Mouse (Mus musculus) adrenal gland, postnatal 25 days (tissue): ENCODE measurements at regions not wholly inside any gene's neighbourhood (a gene's known extent, or its start where the extent isn't known, plus 50 kb on each side); places are given as distances from the start of the nearest gene placed in this dataset.

Experiments
- DNase-seq: peaks from one replicate; pipeline ENCODE4 v3.0.0; 2021; ENCODE audit warnings: mixed read lengths

GRCm38 (mm10) chr8:26848098-26848772, 128.9 kb upstream of the Zfp703 start:
- no peak for DNase-seq

DNA sequence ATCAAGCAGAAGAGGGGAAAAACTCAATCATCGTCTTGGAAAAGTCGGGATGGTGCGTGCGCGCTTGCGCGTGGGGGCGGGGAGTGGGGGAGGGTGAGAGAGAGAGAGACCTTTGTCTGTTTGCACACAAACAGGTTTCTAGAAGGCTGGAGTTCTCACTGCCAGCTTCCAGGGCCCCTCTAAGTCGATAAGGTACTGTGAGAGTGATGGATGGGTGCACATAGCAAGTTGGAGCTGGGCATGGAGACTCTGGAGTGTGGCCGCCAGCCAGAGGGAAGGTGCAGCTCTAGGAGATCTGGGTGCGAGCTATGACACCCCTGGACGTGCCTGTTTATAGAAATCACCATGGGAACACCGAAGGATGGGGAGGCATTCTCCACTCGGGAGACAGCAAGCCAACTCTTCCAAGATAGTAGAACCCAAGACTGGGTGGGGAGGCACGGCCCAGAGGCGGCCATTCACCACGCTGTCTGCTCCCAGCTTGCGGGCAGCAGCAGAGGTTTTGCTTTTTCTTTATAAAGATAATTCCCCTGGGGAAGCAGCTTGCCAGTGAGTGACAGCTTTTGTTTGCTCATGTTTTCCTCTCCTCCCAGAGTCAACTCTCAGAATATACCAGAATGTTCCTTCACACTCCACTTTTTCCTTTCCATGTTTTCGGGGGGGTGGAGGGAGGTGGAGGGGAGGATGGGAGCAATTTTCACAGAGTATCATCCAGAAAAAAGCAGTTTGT, 128.0 kb upstream of the Zfp703 start:
- DNase-seq: no peak

DNA sequence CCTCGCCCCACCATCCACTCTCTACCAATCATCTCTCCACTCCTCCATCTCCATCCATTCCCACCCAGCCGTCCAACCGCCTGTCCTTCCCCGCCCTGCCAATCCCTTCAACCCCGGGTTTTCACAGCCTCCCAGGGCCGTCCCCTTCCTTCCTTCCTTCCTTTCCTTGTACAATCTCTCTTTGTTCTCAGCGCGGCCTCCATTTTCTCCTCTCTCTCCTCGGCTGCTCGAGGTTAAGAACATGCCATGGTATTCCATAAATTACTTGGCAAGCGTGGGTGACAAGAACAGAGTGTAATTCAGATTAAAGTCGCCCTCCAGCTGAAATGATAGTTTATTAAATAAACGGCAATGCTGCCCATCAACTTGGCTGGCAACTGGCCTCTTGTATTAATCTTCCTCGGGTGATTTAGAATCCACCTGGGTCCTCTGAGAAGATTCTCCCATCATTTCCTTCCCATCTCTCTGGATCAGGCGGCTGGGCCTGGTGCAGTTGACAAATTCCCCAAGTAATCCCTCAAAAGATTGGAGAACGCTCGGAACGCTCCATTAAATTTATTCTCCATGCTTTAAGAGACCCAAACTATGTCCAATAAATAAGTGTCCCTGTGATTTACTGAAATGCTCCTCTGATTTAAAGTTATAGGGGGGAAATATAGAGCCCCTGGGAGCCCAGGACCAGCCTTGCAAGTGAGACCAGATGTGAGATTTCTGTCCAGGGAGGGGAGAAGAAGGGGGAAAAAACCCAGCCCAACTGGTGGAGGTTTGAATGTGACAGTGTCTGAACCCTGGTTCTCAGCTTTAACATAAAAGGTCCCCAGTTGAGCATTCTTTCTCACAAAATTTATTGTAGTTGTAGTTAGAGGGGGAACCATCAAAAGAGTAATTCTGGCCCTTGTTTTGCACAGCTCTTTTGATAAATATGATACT, 125.0 kb upstream of the Zfp703 start:
- DNase-seq: no peak

- no peak for DNase-seq
Measured at GRCm38 (mm10) chr8:26852921-26853320, 124.2 kb upstream of the Zfp703 start.

DNA sequence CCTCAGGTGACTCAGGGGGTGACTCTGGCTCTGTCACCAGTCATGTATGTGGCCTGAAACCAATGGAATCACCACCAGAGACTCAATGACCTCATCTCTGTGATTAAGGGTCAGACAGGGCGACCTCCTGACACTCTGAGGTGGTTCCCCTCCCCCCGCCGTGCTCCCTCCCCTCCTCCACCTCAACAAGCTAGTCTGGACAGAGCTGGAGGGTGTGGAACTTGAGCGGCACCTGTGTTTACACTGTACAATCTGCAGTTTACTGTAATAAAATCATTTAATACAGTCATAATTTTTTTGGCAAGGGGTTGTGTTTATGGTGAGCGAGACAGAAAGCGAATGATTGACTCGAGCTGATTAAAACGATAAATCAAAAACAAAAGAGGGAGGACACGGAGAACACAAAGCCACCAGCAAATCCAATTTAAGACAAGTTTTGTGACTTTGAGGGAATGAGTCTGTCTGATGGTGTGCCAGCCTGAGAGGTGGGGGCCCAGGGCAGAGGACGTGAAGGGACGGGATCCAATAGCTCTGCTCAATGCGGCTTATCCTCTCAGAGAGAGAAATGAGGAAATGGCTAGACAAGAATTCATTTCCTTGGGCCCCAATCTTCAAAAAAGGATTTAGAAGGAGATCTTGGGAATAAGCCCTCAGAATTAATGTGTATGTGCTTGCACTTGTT, 122.4 kb upstream of the Zfp703 start:
- DNase-seq: no peak

GRCm38 (mm10) chr8:26855256-26855655, 121.9 kb upstream of the Zfp703 start:
- DNase-seq: no peak

DNA sequence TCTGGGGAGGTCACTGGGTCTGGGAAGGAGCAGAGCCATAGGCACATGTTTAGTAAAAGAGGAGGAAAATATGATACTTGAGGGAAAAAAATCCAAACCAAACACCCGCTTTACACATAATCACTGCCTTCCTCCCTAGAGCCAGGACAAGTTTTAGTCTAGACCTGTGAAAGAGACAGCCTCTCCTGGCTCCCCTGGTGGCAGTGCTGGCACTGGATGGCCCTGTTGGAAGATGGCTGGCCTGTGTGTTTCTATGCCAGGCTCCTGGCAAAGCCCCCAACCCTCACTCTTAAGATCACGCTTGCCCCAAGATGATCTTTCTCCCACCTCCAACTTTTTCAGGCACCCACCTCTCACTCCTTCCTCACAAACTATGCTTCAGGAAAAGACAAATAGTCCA, 112.6 kb upstream of the Zfp703 start:
- no peak for DNase-seq

DNA sequence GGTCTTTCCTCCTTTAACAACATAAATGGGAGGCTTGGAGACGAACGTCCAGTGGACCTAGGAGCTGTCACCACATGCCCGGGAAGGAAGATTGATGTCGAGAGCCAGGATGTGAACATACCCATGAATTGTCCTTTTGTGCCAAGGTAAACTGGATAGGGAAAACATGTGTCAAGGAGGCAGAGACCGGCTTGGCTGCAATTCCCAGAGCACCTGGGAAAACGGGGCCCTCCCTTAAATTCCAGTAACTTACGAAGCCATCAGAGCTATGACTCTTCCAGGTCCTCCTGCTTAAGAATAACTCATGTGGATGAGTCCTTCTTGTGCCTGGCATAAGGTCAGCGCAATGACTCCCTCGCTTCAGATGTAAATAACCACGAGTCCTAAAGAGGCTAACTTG, 112.2 kb upstream of the Zfp703 start:
- DNase-seq: no peak

GRCm38 (mm10) chr8:26868101-26868848, 108.8 kb upstream of the Zfp703 start:
- no peak for DNase-seq

DNA sequence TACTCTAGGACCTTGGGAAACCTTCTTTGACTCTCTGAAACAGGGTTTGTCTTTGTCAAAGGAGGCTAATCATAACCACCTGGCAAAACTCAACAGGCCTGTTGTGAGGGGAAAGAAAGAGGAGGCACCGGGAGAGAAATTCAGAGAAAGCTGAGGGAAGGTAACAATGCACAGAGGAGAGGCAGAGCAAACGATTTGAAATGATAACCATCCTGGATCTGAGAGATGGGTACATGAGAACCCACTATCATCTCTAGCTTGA, 108.3 kb upstream of the Zfp703 start:
- DNase-seq: no peak

GRCm38 (mm10) chr8:26871838-26872237, 105.3 kb upstream of the Zfp703 start:
- no peak for DNase-seq

DNA sequence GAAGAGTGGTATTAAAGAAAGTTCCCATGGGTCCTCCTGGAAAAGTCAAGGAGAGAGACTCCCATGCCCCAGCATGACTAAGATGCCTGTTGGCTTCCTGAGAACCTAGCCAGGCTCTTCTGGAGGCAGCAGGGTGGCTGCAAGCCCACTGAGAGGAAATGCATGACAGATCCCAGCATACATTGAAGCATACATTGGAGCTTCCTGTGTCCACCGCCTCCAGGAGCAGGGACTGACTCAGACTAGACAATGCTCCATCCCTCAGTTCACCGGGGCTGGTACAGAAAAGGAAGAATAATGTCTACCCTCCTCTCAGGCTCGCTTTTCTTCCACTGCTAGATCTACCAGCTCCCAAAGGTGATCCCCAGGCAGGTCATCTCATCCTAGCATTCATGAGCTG, 104.7 kb upstream of the Zfp703 start:
- DNase-seq: no peak

GRCm38 (mm10) chr8:26872815-26873214, 104.3 kb upstream of the Zfp703 start:
- DNase-seq: no peak

DNA sequence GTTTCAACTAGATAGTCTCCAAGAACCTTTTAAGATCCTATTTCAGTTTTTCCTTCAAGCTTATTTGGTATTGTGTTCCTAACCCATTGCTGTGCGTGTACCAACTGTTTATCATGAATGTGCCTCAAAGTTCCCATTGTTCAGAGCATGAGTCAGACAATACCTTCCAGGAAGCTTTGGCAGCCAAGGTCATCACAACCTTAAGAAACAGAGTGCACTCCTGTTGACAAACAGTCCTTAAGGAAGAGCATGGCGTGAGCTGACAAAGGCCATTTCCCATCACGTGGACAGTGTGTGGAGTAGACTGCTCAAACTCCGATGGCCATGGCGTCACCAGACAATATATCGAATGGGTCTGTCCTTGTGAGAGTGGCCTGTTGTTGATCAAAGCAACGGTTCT, 96.9 kb upstream of the Zfp703 start:
- DNase-seq: no peak

DNA sequence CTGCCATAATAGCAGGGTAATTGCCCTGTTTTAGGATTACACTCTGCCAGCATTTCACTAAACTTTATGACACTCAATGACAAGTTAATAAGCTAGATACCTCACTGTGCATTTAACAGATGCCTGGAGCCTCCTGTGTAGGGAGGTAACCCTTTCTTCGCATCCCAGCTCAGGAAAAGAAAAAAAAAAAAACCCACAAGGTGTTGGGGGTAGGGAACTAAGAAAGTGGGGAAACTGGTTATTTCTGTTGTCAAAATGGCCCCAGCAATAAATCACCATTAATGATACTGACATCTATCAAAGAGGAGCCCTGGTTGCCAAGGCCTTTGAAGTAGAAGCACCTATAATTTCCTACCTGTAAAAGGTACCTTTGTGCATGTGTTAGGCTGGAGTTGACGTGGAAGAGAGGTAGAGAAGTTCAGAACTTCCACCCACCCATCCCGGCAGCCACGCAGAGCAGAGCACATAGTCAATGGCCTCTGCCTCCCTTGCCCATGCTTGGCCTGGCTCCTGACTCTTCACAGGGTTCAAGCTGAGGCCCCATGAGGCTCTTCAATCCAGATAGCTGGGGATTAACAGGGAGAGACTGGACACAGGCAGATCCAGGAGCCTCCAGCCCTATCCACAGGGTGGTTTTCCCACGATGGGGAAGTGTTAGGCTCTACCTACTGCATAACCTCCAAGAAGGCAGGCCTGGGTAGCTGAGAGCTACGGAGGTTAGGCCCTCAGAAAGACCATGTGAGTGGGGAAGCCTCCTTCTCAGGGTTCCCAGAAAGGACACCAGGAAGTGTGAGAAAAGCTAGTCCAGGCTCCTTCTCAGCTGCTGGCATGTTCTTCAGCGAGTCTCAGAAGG, 95.6 kb upstream of the Zfp703 start:
- no peak for DNase-seq

- no peak for DNase-seq
Measured at GRCm38 (mm10) chr8:26882616-26883015, 94.5 kb upstream of the Zfp703 start.

- no peak for DNase-seq
Measured at GRCm38 (mm10) chr8:26883285-26883684, 93.8 kb upstream of the Zfp703 start.

- no peak for DNase-seq
Measured at GRCm38 (mm10) chr8:26883770-26884169, 93.4 kb upstream of the Zfp703 start.

DNA sequence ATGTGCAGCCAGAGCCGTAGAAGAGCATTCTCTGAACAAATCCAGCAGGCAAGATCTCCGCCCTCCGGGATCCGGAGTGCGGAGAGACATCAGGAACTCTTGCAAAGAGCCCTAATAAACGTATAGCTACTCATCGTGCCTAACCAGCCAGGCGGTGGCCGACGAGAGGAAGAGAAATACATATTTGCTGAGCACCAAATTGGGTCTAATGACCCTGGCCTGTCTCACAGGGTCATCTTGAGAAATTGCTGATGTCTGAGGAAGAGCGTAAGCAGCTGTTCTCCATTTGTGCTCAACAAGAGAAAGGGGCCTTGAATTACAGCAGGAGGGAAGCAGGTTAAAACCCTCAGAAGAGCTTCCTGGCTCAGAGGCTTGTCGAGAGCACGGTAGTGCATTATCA, 92.8 kb upstream of the Zfp703 start:
- no peak for DNase-seq

GRCm38 (mm10) chr8:26885365-26885764, 91.8 kb upstream of the Zfp703 start:
- no peak for DNase-seq
